Mouse (Mus musculus) urinary bladder, postnatal 25 days (tissue): ENCODE results near the gene Arap1.

Source experiments
- DNase-seq: peaks from one replicate; pipeline ENCODE4 v3.0.0; 2022; ENCODE audit warnings: low spot score

Gene Arap1

GRCm38 (mm10) chr7:101327263-101327662, 20.6 kb upstream of the Arap1 start:
- no peak for DNase-seq

GRCm38 (mm10) chr7:101327786-101328185, 20.1 kb upstream of the Arap1 start:
- DNase-seq, result no peak

- no peak for DNase-seq
Observed at GRCm38 (mm10) chr7:101328621-101329158, 19.2 kb upstream of the Arap1 start.

- no peak for DNase-seq
Observed at GRCm38 (mm10) chr7:101329606-101330005, 18.3 kb upstream of the Arap1 start.

GRCm38 (mm10) chr7:101330074-101330840, 17.6 kb upstream of the Arap1 start:
- no peak for DNase-seq

- DNase-seq, result no peak
Observed at GRCm38 (mm10) chr7:101330841-101331173, 17.1 kb upstream of the Arap1 start.

GRCm38 (mm10) chr7:101332045-101332831, 15.6 kb upstream of the Arap1 start:
- no peak for DNase-seq

- no peak for DNase-seq
Observed at GRCm38 (mm10) chr7:101335228-101335627, 12.6 kb upstream of the Arap1 start.

- DNase-seq, result no peak
Observed at GRCm38 (mm10) chr7:101336686-101337085, 11.2 kb upstream of the Arap1 start.

GRCm38 (mm10) chr7:101337401-101337800, 10.5 kb upstream of the Arap1 start:
- no peak for DNase-seq

GRCm38 (mm10) chr7:101341405-101341804, 6.5 kb upstream of the Arap1 start:
- DNase-seq, result no peak

GRCm38 (mm10) chr7:101343135-101343534, 4.7 kb upstream of the Arap1 start:
- no peak for DNase-seq

- DNase-seq, result no peak
Observed at GRCm38 (mm10) chr7:101344892-101345291, 3.0 kb upstream of the Arap1 start.

GRCm38 (mm10) chr7:101346991-101347390, 876 bp upstream of the Arap1 start:
- no peak for DNase-seq

- no peak for DNase-seq
Observed at GRCm38 (mm10) chr7:101348312-101348711, 445 bp downstream of the Arap1 start.

- DNase-seq, result no peak
Observed at GRCm38 (mm10) chr7:101349861-101350260, 2.0 kb downstream of the Arap1 start.

GRCm38 (mm10) chr7:101352404-101352803, 4.5 kb downstream of the Arap1 start:
- no peak for DNase-seq

- no peak for DNase-seq
Observed at GRCm38 (mm10) chr7:101354423-101354822, 6.6 kb downstream of the Arap1 start.

GRCm38 (mm10) chr7:101355551-101356100, 7.8 kb downstream of the Arap1 start:
- DNase-seq, result no peak

- DNase-seq, result no peak
Observed at GRCm38 (mm10) chr7:101356868-101357267, 9.0 kb downstream of the Arap1 start.

GRCm38 (mm10) chr7:101360406-101360805, 12.5 kb downstream of the Arap1 start:
- DNase-seq, result no peak

- DNase-seq, result no peak
Observed at GRCm38 (mm10) chr7:101361021-101361420, 13.2 kb downstream of the Arap1 start.

- no peak for DNase-seq
Observed at GRCm38 (mm10) chr7:101361767-101362166, 13.9 kb downstream of the Arap1 start.
